Mouse (Mus musculus): ENCODE measurements at regions not wholly inside any gene's neighbourhood (a gene's known extent, or its start where the extent isn't known, plus 50 kb on each side); places are given as distances from the start of the nearest gene placed in this dataset.

DNA sequence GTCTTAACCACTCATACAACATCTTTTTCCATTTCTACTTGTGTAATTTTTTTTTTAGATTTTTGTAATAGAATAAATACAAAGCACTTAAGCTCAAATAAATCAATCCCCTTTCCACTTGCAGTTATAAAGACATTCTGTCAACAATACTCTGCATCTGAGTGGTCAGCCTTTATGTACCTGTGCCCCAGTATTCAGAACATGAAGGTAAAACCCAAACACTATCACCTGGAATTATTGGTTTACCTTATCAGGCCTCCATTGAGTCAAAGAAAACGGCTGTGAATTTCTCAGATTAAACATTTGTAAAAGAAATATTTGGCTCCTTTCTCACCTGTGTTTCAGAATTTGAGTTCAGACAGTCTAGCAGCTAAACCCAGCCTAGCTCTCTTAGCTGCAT lies 422.0 kb upstream of the Sptlc3 start:
- ATAC-seq (replicated peaks; ENCODE audit: low FRiP score, low TSS enrichment, poor library complexity, severe bottlenecking): no peak

GRCm38 (mm10) chr2:139093487-139094066 lies 400.1 kb upstream of the Sptlc3 start:
- ATAC-seq (replicated peaks; ENCODE audit: low FRiP score, low TSS enrichment, poor library complexity, severe bottlenecking): no peak

DNA sequence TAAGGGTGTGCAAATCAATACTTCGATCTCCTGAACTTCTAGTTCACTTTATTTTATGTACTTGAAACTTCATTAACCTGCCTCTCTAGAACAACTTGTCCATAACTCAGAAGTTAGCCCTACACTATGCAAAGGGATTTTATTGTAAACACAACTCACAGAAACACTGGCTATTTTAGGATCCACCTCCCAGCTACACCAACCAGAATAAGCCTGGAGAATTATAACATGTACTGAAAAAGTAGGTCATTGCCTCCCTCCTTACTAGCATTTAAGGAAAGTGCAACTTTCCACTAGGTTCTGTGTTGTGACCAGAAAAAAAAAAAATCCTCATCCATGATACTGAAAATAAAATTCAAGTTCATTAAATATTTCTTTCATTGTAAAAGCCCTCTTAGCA lies 382.0 kb upstream of the Sptlc3 start:
- no peak for ATAC-seq (replicated peaks; ENCODE audit: low FRiP score, low TSS enrichment, poor library complexity, severe bottlenecking)

DNA sequence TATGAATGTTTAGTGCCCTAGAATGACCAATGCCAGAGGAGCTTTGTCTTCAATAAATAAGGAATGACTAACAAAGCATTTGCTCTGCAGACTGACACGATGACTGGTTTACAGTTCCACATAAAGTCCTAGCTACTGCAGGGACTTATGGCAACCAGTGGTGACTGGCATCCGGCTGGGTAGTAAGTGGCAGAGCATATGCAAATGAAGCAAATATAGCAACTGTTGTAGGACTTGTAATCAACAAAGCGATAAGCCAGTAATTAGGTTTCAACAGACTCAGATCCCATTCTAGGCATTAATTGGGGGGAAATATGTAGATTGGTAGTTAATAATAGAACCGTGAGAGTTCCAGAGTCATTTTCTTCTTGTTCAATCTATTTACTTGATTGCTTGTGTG lies 379.2 kb upstream of the Sptlc3 start:
- no peak for ATAC-seq (replicated peaks; ENCODE audit: low FRiP score, low TSS enrichment, poor library complexity, severe bottlenecking)

GRCm38 (mm10) chr2:139120905-139121304 lies 372.8 kb upstream of the Sptlc3 start:
- no peak for ATAC-seq (replicated peaks; ENCODE audit: low FRiP score, low TSS enrichment, poor library complexity, severe bottlenecking)

GRCm38 (mm10) chr2:139132121-139132520 lies 361.6 kb upstream of the Sptlc3 start:
- no peak for ATAC-seq (replicated peaks; ENCODE audit: low FRiP score, low TSS enrichment, poor library complexity, severe bottlenecking)

DNA sequence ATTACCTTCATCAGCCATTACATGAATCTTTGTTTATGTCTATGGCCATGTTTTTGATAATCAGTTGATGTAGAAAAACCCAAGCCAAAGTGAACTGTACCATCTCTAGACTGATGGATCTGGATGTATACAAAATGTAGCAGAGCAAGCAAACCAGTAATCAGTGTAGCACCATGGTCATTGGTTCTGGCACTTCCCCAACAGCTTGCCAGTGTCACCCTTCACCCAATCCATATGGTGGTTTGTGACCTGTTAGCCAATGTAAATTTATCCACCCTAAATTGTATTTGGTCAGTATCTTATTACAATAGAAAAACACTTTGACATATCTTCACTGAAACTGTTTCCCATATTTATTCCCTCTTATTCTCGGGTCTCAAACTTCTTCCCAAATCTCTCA lies 346.7 kb upstream of the Sptlc3 start:
- ATAC-seq (replicated peaks; ENCODE audit: low FRiP score, low TSS enrichment, poor library complexity, severe bottlenecking): no peak

DNA sequence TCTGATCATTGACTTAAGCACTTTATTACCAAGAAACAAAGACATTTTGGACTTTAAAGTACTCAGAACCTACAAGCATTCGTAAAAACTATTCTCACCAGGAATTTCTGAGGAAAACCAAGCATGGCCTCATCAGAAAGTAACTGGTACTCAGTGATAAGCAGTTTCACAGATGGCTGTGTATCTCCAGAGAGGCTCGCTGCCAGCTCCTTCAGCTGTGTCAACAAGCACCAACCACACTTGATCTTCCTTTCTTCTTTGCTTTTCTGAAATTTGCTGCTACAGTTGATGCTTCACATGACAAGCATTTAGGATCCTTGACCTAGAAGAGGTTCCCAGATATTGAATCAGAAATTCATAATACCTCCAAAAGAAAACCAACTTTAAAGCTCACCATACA lies 314.1 kb upstream of the Sptlc3 start:
- ATAC-seq (replicated peaks; ENCODE audit: low FRiP score, low TSS enrichment, poor library complexity, severe bottlenecking): no peak

GRCm38 (mm10) chr2:139198281-139198680 lies 295.4 kb upstream of the Sptlc3 start:
- ATAC-seq (replicated peaks; ENCODE audit: low FRiP score, low TSS enrichment, poor library complexity, severe bottlenecking): no peak

DNA sequence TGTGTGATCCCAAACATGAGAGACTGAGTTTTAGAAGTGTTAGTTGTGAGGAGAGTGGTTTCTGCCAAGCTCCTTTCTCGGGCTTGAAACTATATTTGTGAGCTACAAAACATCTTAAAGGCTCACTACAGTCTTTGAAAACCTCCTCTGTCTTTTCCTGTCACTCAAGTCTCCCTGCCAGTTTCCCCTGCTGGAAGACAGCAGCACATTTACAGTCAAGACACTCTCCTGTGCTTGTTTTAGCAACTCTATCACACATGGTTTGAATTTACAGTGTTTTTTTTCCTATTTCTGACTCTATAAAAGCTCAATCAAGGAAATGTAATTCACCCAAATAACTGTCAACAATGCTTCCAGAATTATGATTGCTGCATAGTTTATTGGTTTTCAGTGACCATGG lies 286.1 kb upstream of the Sptlc3 start:
- ATAC-seq (replicated peaks; ENCODE audit: low FRiP score, low TSS enrichment, poor library complexity, severe bottlenecking): no peak

- ATAC-seq (replicated peaks; ENCODE audit: low FRiP score, low TSS enrichment, poor library complexity, severe bottlenecking): no peak
Measured at GRCm38 (mm10) chr2:139220757-139221400, 272.8 kb upstream of the Sptlc3 start.

DNA sequence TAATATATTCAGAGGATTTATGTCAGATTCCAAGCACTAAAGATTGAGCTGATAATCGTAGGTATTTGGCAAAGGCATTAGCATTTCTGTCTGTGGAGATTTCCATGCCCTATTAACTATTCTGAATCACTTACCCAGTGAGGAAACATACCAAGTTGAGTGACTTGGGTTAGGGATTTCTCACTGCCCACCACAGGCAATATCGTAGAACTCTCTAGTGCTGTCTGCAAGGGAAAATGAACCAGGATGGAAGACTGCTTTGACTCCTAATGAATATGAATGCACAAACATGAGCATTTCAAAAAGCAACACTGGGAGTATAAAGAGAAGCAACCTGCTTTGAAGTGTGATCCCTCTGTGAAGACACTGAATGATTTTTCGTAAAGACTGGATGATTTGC lies 263.3 kb upstream of the Sptlc3 start:
- no peak for ATAC-seq (replicated peaks; ENCODE audit: low FRiP score, low TSS enrichment, poor library complexity, severe bottlenecking)

- ATAC-seq (replicated peaks; ENCODE audit: low FRiP score, low TSS enrichment, poor library complexity, severe bottlenecking): no peak
Measured at GRCm38 (mm10) chr2:139250138-139250537, 243.6 kb upstream of the Sptlc3 start.

DNA sequence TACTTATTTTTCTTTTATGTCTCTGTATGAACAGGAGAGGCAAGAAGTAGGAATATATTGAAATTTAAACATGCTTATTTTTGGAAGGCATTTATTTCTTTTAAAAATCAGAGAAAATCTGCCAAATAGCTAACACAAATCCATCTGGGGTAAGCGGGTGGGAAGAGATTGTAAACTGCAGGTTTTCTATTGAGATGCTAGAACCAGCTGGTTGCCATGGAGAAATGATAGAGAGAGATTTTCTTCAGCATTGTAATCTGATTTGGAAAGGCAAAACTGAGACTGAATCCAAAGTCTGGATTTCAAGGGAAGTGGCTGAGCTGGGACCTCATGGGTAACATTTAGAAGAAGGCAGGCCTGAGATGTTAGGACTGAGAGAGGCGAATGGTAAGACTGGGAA lies 226.6 kb upstream of the Sptlc3 start:
- no peak for ATAC-seq (replicated peaks; ENCODE audit: low FRiP score, low TSS enrichment, poor library complexity, severe bottlenecking)

- ATAC-seq (replicated peaks; ENCODE audit: low FRiP score, low TSS enrichment, poor library complexity, severe bottlenecking): no peak
Measured at GRCm38 (mm10) chr2:139276581-139276980, 217.1 kb upstream of the Sptlc3 start.

DNA sequence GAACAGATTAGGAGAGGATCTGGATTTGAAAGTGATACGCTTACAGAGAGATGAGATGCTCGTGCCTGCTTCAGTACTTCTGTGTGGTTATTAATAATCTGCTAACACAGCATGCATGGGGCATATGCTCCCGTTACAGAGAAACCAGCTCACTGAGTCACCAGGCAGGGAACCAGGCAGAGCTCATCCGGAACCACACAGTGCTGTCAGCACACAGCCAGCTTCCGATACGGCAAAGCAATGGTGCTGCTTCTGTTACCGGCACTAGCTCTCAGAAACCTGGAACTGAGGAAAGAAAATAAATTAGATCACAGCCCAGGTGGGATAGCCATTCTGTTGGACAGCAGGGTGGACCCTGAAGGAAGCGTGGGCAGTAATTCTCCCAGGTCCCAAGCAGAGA lies 216.1 kb upstream of the Sptlc3 start:
- no peak for ATAC-seq (replicated peaks; ENCODE audit: low FRiP score, low TSS enrichment, poor library complexity, severe bottlenecking)

DNA sequence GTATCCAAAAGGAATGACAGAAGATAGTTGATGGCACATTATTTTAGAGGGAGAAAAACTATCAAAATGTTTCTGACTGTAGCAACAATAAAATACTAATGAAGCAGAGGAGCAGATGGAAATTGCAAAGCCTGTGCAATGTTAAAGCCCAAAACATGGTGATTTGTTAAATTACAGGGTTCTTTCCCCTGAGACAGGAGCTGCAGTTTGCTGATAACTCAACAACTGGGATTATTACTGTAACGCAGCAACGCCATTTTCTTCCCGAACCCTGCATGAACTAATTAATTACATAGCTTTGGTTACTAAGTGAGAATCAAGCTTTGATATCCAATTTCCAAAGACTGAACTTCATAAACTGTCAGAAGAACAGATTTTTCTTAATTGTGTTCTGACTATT lies 212.7 kb upstream of the Sptlc3 start:
- no peak for ATAC-seq (replicated peaks; ENCODE audit: low FRiP score, low TSS enrichment, poor library complexity, severe bottlenecking)

- no peak for ATAC-seq (replicated peaks; ENCODE audit: low FRiP score, low TSS enrichment, poor library complexity, severe bottlenecking)
Measured at GRCm38 (mm10) chr2:139284315-139284714, 209.4 kb upstream of the Sptlc3 start.

- ATAC-seq (replicated peaks; ENCODE audit: low FRiP score, low TSS enrichment, poor library complexity, severe bottlenecking): no peak
Measured at GRCm38 (mm10) chr2:139286446-139286845, 207.3 kb upstream of the Sptlc3 start.

GRCm38 (mm10) chr2:139298541-139299152 lies 195.1 kb upstream of the Sptlc3 start:
- ATAC-seq (replicated peaks; ENCODE audit: low FRiP score, low TSS enrichment, poor library complexity, severe bottlenecking): no peak

GRCm38 (mm10) chr2:139311401-139311812 lies 182.3 kb upstream of the Sptlc3 start:
- ATAC-seq (replicated peaks; ENCODE audit: low FRiP score, low TSS enrichment, poor library complexity, severe bottlenecking): no peak

Measured in megakaryocyte-erythroid progenitor cell, adult 5-6 weeks (primary cell).